Mouse (Mus musculus): ENCODE data around the gene Steap1. TPM values are rescaled to one million over a fixed set of nuclear protein-coding genes. Genes with fewer than 3 reads are reported as not detected.

The Steap1 gene
- total RNA-seq (2015; ENCODE audit: low replicate concordance) (not detected in 2 replicates), total RNA-seq (2017; ENCODE audit: low replicate concordance) (not detected in 2 replicates)

GRCm38 (mm10) chr5:5748866-5749682 lies at the start of gene Steap1:
TSS of gene Steap1 (minus strand) at chr5:5749326.
- no peak for ATAC-seq (replicated peaks; ENCODE audit: low FRiP score, poor library complexity, severe bottlenecking)

- no peak for ATAC-seq (replicated peaks; ENCODE audit: low FRiP score, poor library complexity, severe bottlenecking)
Observed at GRCm38 (mm10) chr5:5787106-5787505, 38.0 kb upstream of the Steap1 start.

GRCm38 (mm10) chr5:5756392-5757019 lies 7.4 kb upstream of the Steap1 start:
- no peak for ATAC-seq (replicated peaks; ENCODE audit: low FRiP score, poor library complexity, severe bottlenecking)

- ATAC-seq (replicated peaks; ENCODE audit: low FRiP score, poor library complexity, severe bottlenecking), result no peak
Observed at GRCm38 (mm10) chr5:5755039-5755438, 5.9 kb upstream of the Steap1 start.

GRCm38 (mm10) chr5:5749772-5750222 lies 671 bp upstream of the Steap1 start:
- no peak for ATAC-seq (replicated peaks; ENCODE audit: low FRiP score, poor library complexity, severe bottlenecking)

- no peak for ATAC-seq (replicated peaks; ENCODE audit: low FRiP score, poor library complexity, severe bottlenecking)
Observed at GRCm38 (mm10) chr5:5734445-5734844, 14.7 kb downstream of the Steap1 start.

GRCm38 (mm10) chr5:5732858-5733257 lies 16.3 kb downstream of the Steap1 start:
- ATAC-seq (replicated peaks; ENCODE audit: low FRiP score, poor library complexity, severe bottlenecking), result no peak

GRCm38 (mm10) chr5:5732208-5732607 lies 16.9 kb downstream of the Steap1 start:
- no peak for ATAC-seq (replicated peaks; ENCODE audit: low FRiP score, poor library complexity, severe bottlenecking)

- ATAC-seq (replicated peaks; ENCODE audit: low FRiP score, poor library complexity, severe bottlenecking), result no peak
Observed at GRCm38 (mm10) chr5:5729904-5730303, 19.2 kb downstream of the Steap1 start.

GRCm38 (mm10) chr5:5722217-5722616 lies 26.9 kb downstream of the Steap1 start:
- no peak for ATAC-seq (replicated peaks; ENCODE audit: low FRiP score, poor library complexity, severe bottlenecking)

GRCm38 (mm10) chr5:5711032-5711431 lies 38.1 kb downstream of the Steap1 start:
- ATAC-seq (replicated peaks; ENCODE audit: low FRiP score, poor library complexity, severe bottlenecking), result no peak

- no peak for ATAC-seq (replicated peaks; ENCODE audit: low FRiP score, poor library complexity, severe bottlenecking)
Observed at GRCm38 (mm10) chr5:5707341-5708278, 41.5 kb downstream of the Steap1 start.

GRCm38 (mm10) chr5:5705019-5705418 lies 44.1 kb downstream of the Steap1 start:
- ATAC-seq (replicated peaks; ENCODE audit: low FRiP score, poor library complexity, severe bottlenecking), result no peak

GRCm38 (mm10) chr5:5700386-5700785 lies 48.7 kb downstream of the Steap1 start:
- no peak for ATAC-seq (replicated peaks; ENCODE audit: low FRiP score, poor library complexity, severe bottlenecking)

GRCm38 (mm10) chr5:5698830-5699229 lies 50.3 kb downstream of the Steap1 start:
- no peak for ATAC-seq (replicated peaks; ENCODE audit: low FRiP score, poor library complexity, severe bottlenecking)

GRCm38 (mm10) chr5:5695401-5695942 lies 53.7 kb downstream of the Steap1 start:
- no peak for ATAC-seq (replicated peaks; ENCODE audit: low FRiP score, poor library complexity, severe bottlenecking)

GRCm38 (mm10) chr5:5693956-5694653 lies 55.0 kb downstream of the Steap1 start, which contains the start of gene Steap2:
TSS of gene Steap2 (minus strand) at chr5:5694578.
- no peak for ATAC-seq (replicated peaks; ENCODE audit: low FRiP score, poor library complexity, severe bottlenecking)

- no peak for ATAC-seq (replicated peaks; ENCODE audit: low FRiP score, poor library complexity, severe bottlenecking)
Observed at GRCm38 (mm10) chr5:5693541-5693955, 55.6 kb downstream of the Steap1 start.

- ATAC-seq (replicated peaks; ENCODE audit: low FRiP score, poor library complexity, severe bottlenecking), result no peak
Observed at GRCm38 (mm10) chr5:5692167-5692738, 56.9 kb downstream of the Steap1 start.
